Mouse (Mus musculus) MEL-GATA-1-ER (cell line): Measurements from ENCODE around the gene Rnf169.

Experiments
- DNase-seq: peaks from one replicate; pipeline ENCODE4 v3.0.0-alpha.2; 2012; ENCODE audit warnings: low read depth; ENCODE audit errors: extremely low read depth

Gene Rnf169

GRCm38 (mm10) chr7:99894478-99894877, 85.8 kb downstream of the Rnf169 start:
- DNase-seq, result no peak

- DNase-seq, result no peak
Observed at GRCm38 (mm10) chr7:99893967-99894366, 86.3 kb downstream of the Rnf169 start.

GRCm38 (mm10) chr7:99892351-99892750, 87.9 kb downstream of the Rnf169 start:
- DNase-seq, result no peak

GRCm38 (mm10) chr7:99891471-99891870, 88.8 kb downstream of the Rnf169 start:
- no peak for DNase-seq

GRCm38 (mm10) chr7:99890168-99890755, 90.0 kb downstream of the Rnf169 start:
- no peak for DNase-seq

GRCm38 (mm10) chr7:99889175-99889880, 90.9 kb downstream of the Rnf169 start:
- no peak for DNase-seq

- no peak for DNase-seq
Observed at GRCm38 (mm10) chr7:99887743-99888142, 92.5 kb downstream of the Rnf169 start.

GRCm38 (mm10) chr7:99887230-99887735, 93.0 kb downstream of the Rnf169 start:
- DNase-seq, result no peak

GRCm38 (mm10) chr7:99878254-99878653, 102.0 kb downstream of the Rnf169 start:
- DNase-seq, result no peak

GRCm38 (mm10) chr7:99876345-99876744, 103.9 kb downstream of the Rnf169 start:
- peak; percentile 55 for DNase-seq

- no peak for DNase-seq
Observed at GRCm38 (mm10) chr7:99875891-99876290, 104.4 kb downstream of the Rnf169 start.

- DNase-seq, result no peak
Observed at GRCm38 (mm10) chr7:99873965-99874364, 106.3 kb downstream of the Rnf169 start.
